Mouse (Mus musculus) E14TG2a.4 (cell line): ENCODE results near the gene Srsf4.

ENCODE experiments used
- H3K27me3 ChIP-seq: 2 replicates; pipeline ENCODE4 v1.6.1; 2014; ENCODE audit warnings: low read length, control low read depth; ENCODE audit not compliant: insufficient read depth
- H3K36me3 ChIP-seq: 2 replicates; pipeline ENCODE4 v1.6.1; 2014; ENCODE audit warnings: low read length, control low read depth; ENCODE audit not compliant: insufficient read depth
- H3K4me1 ChIP-seq: replicated peaks from 2 replicates; pipeline ENCODE4 v1.6.1; 2014; ENCODE audit warnings: low read depth, low read length, control low read depth
- H3K4me3 ChIP-seq: replicated peaks from 2 replicates; pipeline ENCODE4 v1.5.1; 2014; ENCODE audit warnings: mild to moderate bottlenecking, low read length
- H3K9me3 ChIP-seq: 2 replicates; pipeline ENCODE4 v1.6.1; 2014; ENCODE audit warnings: low read length, control low read depth
- CTCF ChIP-seq: conservative IDR thresholded peaks from 2 replicates; pipeline ENCODE4 v1.5.1; 2014; ENCODE audit warnings: low read length
- NANOG ChIP-seq: IDR thresholded peaks from 2 replicates; pipeline ENCODE4 v1.6.1; 2014; ENCODE audit warnings: borderline replicate concordance, low read length, mixed read lengths
- POU5F1 ChIP-seq: IDR thresholded peaks from 2 replicates; pipeline ENCODE4 v1.6.1; 2014; ENCODE audit warnings: low read length, borderline replicate concordance

Gene Srsf4

DNA sequence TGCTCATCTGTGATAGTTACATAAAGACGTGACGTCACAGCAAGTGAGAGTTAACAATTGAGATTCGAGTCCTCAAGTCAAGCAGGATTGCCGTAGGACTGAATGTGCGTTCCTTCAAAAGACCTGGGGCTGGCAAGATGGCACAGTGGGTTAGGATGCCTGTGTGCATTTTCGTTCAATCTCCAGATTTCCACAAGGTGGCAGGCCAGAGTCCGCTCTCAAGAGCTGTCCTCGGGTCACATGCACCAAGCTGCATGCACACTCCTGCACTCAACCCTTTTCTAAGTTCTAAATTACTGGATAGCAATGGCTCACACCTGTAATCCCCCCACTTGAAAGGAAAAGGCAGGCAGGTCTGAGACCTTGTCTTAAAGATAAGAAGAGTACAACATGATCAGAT, 31.1 kb downstream of the Srsf4 start:
- H3K36me3 ChIP-seq: peaks cover 51% of the 10 kb centered on the region
- peaks cover 6% of the 10 kb centered on the region; the same call in 1 of the 2 replicates for H3K9me3 ChIP-seq
- H3K27me3 ChIP-seq: no peaks in the 10 kb centered on the region
- TF ChIP-seq CTCF (peak; percentile 23; the same call in 1 of the 2 replicates), NANOG (no peak)
- H3K4me1 ChIP-seq: peaks cover 32% of the 10 kb centered on the region
- H3K4me3 ChIP-seq: no peak overlapping the region

DNA sequence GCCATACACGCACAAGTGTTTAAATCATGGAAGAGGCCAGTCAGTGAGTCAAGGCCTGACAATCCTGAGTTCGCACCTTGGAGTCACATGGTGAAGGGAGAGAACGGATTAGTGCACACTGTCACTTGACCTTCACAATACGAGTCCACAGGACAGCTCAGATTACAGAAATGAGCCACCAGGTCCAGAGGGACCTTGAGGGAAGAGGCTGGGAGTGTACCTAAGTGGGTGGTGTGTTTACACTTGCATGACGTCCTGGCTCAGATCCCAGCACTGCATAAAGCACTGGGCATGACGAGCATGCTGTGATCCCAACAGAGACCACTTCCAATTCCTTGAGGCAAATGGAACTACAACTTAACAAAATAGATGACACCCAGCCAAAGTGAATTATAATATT, 33.0 kb downstream of the Srsf4 start:
- Histone ChIP-seq H3K4me3 (no peak overlapping the region), H3K36me3 (peaks cover 32% of the 10 kb centered on the region), H3K4me1 (peaks cover 28% of the 10 kb centered on the region), H3K27me3 (no peaks in the 10 kb centered on the region), H3K9me3 (peaks cover 6% of the 10 kb centered on the region; the same call in 1 of the 2 replicates)
- no peak for TF ChIP-seq CTCF
- no peak for TF ChIP-seq POU5F1
- TF ChIP-seq NANOG: no peak

DNA sequence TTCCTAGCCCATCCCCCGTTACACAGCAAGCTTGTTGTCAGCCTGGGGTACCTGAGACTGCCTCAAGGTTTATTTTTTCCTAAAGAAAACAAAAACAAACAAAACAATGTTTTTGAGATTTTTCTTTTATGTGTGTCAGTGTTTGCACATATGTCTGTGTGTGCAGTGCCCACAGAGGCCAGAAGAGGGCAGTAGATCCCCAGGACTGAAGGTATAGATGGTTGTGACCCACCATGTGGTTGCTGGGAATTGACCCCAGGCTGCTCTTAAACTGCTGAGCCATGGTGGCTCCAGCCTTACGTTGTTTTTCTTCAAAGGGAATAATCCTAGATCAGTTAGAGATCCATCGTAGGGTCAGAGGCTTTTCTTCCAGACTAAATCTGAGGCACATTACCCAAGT, 34.5 kb downstream of the Srsf4 start:
- peak; percentile 76 for TF ChIP-seq CTCF
- no peak for TF ChIP-seq NANOG
- TF ChIP-seq POU5F1: no peak

DNA sequence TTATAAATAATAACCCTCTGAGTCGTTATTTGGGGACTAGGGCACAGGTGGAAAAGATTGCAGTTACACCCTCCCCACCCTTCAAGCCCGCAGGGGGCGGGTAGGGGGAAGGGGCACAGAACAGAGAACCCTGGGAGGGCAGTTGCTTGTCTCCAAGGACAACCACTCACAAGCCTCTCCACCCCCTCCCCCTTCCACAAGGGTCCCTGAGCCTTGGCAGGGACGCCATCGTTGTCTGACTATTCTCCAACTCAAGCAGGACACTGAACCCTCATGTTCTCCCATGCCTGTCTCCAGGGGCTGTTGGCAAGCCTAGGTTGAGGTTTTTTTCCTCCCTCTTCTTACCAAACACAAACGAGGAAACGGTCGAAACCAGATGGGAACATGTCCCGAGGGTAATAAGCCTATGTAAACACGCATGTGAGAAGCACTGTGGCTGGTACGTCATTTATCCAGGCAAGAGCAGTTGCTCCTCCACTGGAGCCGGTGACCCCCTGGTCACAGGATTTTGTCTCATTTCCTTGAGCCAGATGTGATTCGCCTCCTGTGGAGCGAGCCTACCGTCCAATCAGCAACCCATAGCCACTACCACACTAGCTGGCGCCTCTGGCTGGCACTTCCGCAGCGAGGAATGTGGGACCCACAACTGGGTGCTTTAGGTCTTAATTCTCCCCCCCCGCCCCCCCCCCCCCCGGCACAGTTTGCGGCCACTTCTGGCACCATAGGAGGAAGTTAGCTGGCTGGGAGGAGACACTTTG, 37.0 kb downstream of the Srsf4 start:
- Histone ChIP-seq H3K27me3 (peaks cover 28% of the 10 kb centered on the region), H3K4me3 (peak overlapping the region; percentile 17; the same call in 1 of the 2 replicates), H3K36me3 (peaks cover 2% of the 10 kb centered on the region; the same call in 1 of the 2 replicates), H3K9me3 (peaks cover 6% of the 10 kb centered on the region; the same call in 1 of the 2 replicates), H3K4me1 (peaks cover 36% of the 10 kb centered on the region)
- no peak for TF ChIP-seq NANOG
- TF ChIP-seq CTCF: no peak
- no peak for TF ChIP-seq POU5F1

More for the DNA sequence above, 34.5 kb downstream of the Srsf4 start:
- H3K4me1 ChIP-seq: peaks cover 30% of the 10 kb centered on the region
- H3K9me3 ChIP-seq: peaks cover 6% of the 10 kb centered on the region; the same call in 1 of the 2 replicates
- H3K36me3 ChIP-seq: peaks cover 18% of the 10 kb centered on the region
- no peak overlapping the region for H3K4me3 ChIP-seq
- H3K27me3 ChIP-seq: peaks cover 5% of the 10 kb centered on the region

DNA sequence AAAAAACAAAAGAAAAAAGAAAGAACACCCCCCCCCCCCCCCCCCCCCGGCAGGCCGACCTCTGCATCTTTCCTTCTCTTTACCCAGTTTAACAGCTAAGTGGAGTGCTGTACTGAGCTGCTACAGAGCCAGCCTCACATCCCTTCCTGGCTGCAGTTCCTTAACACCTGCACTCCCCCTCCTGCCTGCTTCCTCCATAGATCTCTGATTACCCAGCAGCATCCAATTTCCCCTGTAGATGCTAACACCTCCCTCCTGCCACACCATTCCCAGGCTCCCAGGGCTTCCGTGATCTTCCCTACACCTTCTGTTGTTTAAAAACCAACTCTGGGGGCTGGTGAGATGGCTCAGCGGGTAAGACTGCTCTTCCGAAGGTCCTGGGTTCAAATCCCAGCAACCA, 38.1 kb downstream of the Srsf4 start:
- no peak for TF ChIP-seq CTCF
- no peak for TF ChIP-seq POU5F1
- no peak for TF ChIP-seq NANOG
- Histone ChIP-seq H3K4me3 (no peak overlapping the region), H3K4me1 (peaks cover 44% of the 10 kb centered on the region), H3K9me3 (peaks cover 6% of the 10 kb centered on the region; the same call in 1 of the 2 replicates), H3K27me3 (peaks cover 38% of the 10 kb centered on the region), H3K36me3 (no peaks in the 10 kb centered on the region)

DNA sequence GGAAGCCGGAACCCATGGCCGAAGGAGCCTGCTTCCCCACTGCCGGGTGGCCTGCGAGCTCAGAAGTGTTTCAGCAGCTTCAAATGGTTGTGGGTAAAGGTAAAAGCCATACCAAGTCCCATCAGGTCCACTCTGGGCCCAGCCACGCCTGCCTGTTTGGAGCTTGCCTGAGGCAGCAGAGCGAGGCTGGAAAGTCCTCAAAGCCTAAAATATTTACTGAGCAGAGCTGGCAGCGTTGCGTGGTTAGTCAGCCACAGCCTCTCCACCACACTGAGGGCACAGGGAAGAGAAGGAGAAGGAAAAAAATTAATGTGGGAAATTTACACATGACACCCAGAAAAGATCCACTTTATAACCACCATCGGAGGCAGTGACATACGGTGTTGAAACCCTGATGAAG, 40.1 kb downstream of the Srsf4 start:
- H3K4me3 ChIP-seq: no peak overlapping the region
- peaks cover 1% of the 10 kb centered on the region; the same call in 1 of the 2 replicates for H3K9me3 ChIP-seq
- peaks cover 56% of the 10 kb centered on the region for H3K27me3 ChIP-seq

DNA sequence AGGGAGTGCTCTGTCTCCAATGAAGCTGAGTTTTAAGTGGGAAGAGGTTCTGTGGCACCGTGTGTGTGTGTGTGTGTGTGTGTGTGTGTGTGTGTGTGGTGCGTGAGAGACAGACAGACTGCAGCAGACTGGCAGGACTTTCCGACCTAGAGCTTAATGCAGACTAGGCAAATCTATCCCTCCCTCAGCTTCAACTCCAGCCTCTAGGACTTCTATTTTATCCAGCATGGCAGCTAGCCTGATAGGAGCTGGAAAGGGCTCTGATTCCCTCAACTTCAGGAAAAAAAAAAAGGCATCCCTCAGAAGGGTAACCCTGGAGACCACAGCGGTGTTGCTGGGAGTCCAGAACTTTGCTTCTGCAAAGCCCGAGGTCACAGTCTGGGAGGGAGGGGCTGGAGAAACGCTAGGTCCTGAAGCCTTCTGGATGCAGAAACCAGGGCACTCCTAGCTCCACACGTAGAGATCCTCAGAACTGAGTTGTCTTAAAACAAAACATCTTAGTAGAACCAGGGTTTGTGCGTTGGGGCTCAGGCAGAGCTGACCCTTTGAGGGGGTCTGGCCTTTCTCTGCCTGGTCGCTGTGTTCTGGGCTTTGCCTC, 40.7 kb downstream of the Srsf4 start:
- H3K4me3 ChIP-seq: no peak overlapping the region
- H3K4me1 ChIP-seq: peaks cover 68% of the 10 kb centered on the region
- H3K27me3 ChIP-seq: peaks cover 61% of the 10 kb centered on the region
- no peaks in the 10 kb centered on the region for H3K9me3 ChIP-seq
- TF ChIP-seq CTCF: no peak
- TF ChIP-seq POU5F1: no peak
- TF ChIP-seq NANOG: no peak
- H3K36me3 ChIP-seq: no peaks in the 10 kb centered on the region

More for the DNA sequence above, 40.1 kb downstream of the Srsf4 start:
- TF ChIP-seq NANOG: no peak
- H3K36me3 ChIP-seq: no peaks in the 10 kb centered on the region
- peaks cover 62% of the 10 kb centered on the region for H3K4me1 ChIP-seq

DNA sequence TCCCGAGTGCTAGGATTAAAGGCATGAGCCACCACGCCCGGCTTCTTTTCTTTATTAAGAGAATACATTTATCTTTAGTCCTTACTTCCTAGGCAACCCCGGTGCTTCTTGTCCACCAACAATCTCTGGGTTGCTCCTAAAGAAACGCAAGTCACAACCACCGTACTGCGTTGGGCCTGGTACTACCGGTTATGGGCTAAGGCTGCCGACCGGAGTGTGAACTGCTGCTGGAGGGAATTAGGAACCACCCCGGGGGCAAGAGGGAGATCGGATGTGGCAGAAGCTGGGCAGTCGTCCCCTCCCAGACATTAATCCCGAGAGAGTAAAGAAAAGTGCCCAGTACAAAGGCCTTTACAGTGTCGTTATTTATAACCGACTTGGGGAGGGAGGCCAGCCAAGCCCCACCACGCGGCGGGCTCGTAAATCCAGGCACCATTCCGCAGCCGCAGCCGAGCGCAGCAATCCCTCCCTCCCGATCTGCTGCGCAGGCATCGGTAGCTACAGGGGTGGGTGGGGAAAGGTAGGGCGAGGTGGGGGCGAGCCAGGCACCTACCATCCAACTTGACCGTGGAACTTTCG, 41.6 kb downstream of the Srsf4 start:
- H3K9me3 ChIP-seq: no peaks in the 10 kb centered on the region
- peak overlapping the region; percentile 29; the same call in 1 of the 2 replicates for H3K4me3 ChIP-seq
- H3K36me3 ChIP-seq: no peaks in the 10 kb centered on the region
- TF ChIP-seq CTCF (no peak), NANOG (no peak), POU5F1 (no peak)
- peaks cover 74% of the 10 kb centered on the region for H3K4me1 ChIP-seq
- H3K27me3 ChIP-seq: peaks cover 69% of the 10 kb centered on the region
